In the genomic region with DNA sequence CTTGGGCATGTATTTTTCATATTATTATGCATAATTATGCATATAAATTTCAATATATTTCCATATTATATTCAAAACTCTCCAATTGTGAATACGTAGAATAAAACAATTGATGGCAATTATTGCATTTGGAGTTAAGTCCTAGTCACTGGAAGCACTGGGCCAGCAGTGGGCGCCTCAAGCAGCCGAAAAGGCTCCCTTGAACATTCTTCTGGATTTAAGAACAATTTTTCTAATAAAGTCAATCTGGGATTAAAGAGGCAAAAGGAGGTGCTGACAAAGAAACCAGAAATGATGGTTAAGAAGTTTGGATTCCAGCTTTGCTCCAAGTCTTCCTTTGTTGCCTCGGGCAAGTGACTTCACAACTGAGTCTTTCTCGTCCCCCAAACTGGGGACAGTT, we compare ENCODE assay signal across 8 mouse cellular contexts.
A peak's percentile ranks its signal among the peaks of the same experiment; 100 is the strongest.
DNase-seq lines count a peak whose midpoint lies in the region; ATAC-seq lines count a peak whose summit lies in the region.
"Had no signal": no experiment of that assay in that cellular context is flagged by ENCODE, and none has a peak within 500 bp of the region (broad histone marks: within the 10 kb centered on the region; RNA-seq: fewer than 3 reads in every experiment).

No protein-coding gene starts in this region.

- H3K4me1 ChIP-seq in lung, embryonic 16.5 days (replicated peaks; ENCODE audit: control insufficient read depth, insufficient read depth, low read length), result peaks cover 11% of the 10 kb centered on the region

- intact Hi-C loops in gastrocnemius, postnatal 14 days (cut with DNase I; ENCODE audit: low total_unique reads), result no loop called here
- intact Hi-C loops in left cerebral cortex, postnatal 36 days (cut with DNase I), result no loop called here

- H3K9me3 ChIP-seq in lung, embryonic 16.5 days (ENCODE audit: control insufficient read depth, low read length), result no peaks in the 10 kb centered on the region
- H3K9me3 ChIP-seq: neural tube, embryonic 12.5 days had no signal

- peak overlapping the region; percentile 96 for H3K27ac ChIP-seq in lung, embryonic 16.5 days (ENCODE audit: low read length)
- H3K27ac ChIP-seq: neural tube, embryonic 12.5 days had no signal

- peak; percentile 18 for DNase-seq in kidney, adult 9 months
- no peak for DNase-seq in kidney, adult 18-20 months
- peak; percentile 51 for DNase-seq in brain, adult 2 months (ENCODE audit: low read depth, low spot score)
- peak; percentile 53 for DNase-seq in gastrocnemius, postnatal 14 days
- DNase-seq in left cerebral cortex, postnatal 36 days (ENCODE audit: low spot score in 2 of 2), result no peak

- 59% methylated on average over 5 of the region's 5 CpGs for WGBS in lung, embryonic 16.5 days

- no peak for ATAC-seq in lung, embryonic 16.5 days (ENCODE audit: low read depth)
- no peak for ATAC-seq in megakaryocyte, adult 5-6 weeks (ENCODE audit: poor library complexity, severe bottlenecking)

- no peaks in the 10 kb centered on the region for H3K36me3 ChIP-seq in lung, embryonic 16.5 days (ENCODE audit: control insufficient read depth, insufficient read depth, low read length)
- H3K36me3 ChIP-seq: neural tube, embryonic 12.5 days had no signal

- no peak overlapping the region for H3K4me2 ChIP-seq in lung, embryonic 16.5 days (ENCODE audit: low read depth, low read length)

- H3K4me3 ChIP-seq in lung, embryonic 16.5 days (ENCODE audit: low read length), result no peak overlapping the region
- H3K4me3 ChIP-seq: neural tube, embryonic 12.5 days had no signal

- H3K9ac ChIP-seq in lung, embryonic 16.5 days (ENCODE audit: low read length), result no peak overlapping the region
- H3K9ac ChIP-seq: neural tube, embryonic 12.5 days had no signal

- no peaks in the 10 kb centered on the region for H3K27me3 ChIP-seq in lung, embryonic 16.5 days (ENCODE audit: control insufficient read depth, insufficient read depth, low read depth, low read length)
- H3K27me3 ChIP-seq: neural tube, embryonic 12.5 days had no signal

Comparison
In these comparisons a context has a peak if more than half of its experiments do, and no peak if none do; other contexts are left out.
1. DNase-seq: peak in kidney, adult 9 months (single experiment), brain, adult 2 months (single experiment) and gastrocnemius, postnatal 14 days (single experiment); none in kidney, adult 18-20 months (single experiment) and left cerebral cortex, postnatal 36 days (0 of 2).